Mouse (Mus musculus) ES-E14 (cell line): ENCODE measurements at regions not wholly inside any gene's neighbourhood (a gene's known extent, or its start where the extent isn't known, plus 50 kb on each side); places are given as distances from the start of the nearest gene placed in this dataset.

Experiments used
- DNase-seq: peaks from one replicate; pipeline ENCODE4 v3.0.0-alpha.2; 2013; ENCODE audit warnings: low read depth, low spot score
- H3K27ac ChIP-seq: 2 replicates; pipeline ENCODE4 v1.5.1; 2012; ENCODE audit warnings: low read depth, mild to moderate bottlenecking, low read length, moderate library complexity, mixed read lengths; ENCODE audit not compliant: poor library complexity, insufficient read depth, severe bottlenecking
- H3K36me3 ChIP-seq: 2 replicates; pipeline ENCODE4 v1.6.1; 2012; ENCODE audit warnings: mild to moderate bottlenecking, low read length, moderate library complexity, mixed read lengths; ENCODE audit not compliant: control insufficient read depth, poor library complexity, insufficient read depth, severe bottlenecking
- H3K4me1 ChIP-seq, 2 experiments: fragments of 150-350 bp in 1 of 2; sonication (generic) in 1 of 2; 2 replicates each; pipeline ENCODE4 v1.6.1; 2012; ENCODE audit warnings: low read length in 2 of 2, mild to moderate bottlenecking in 1 of 2, mixed read lengths in 1 of 2; ENCODE audit not compliant: control insufficient read depth in 2 of 2, insufficient read depth in 2 of 2, poor library complexity in 1 of 2
- H3K4me3 ChIP-seq, 2 experiments: fragments of 150-350 bp in 1 of 2; sonication (generic) in 1 of 2; 2 replicates each; pipeline ENCODE4 v1.5.1; 2012; ENCODE audit warnings: low read length in 2 of 2, low read depth in 1 of 2, mild to moderate bottlenecking in 1 of 2, mixed read lengths in 1 of 2; ENCODE audit not compliant: insufficient read depth in 1 of 2, poor library complexity in 1 of 2, severe bottlenecking in 1 of 2
- H3K9ac ChIP-seq: 2 replicates; pipeline ENCODE4 v1.6.1; 2012; ENCODE audit warnings: low read depth, mild to moderate bottlenecking, low read length, mixed read lengths; ENCODE audit not compliant: poor library complexity, insufficient read depth, severe bottlenecking
- H3K9me3 ChIP-seq: fragments of 150-350 bp; sonication (generic); 2 replicates; pipeline ENCODE4 v1.6.1; 2012; ENCODE audit warnings: low read depth, mild to moderate bottlenecking, low read length; ENCODE audit not compliant: control insufficient read depth, insufficient read depth
- CHD2 ChIP-seq: IDR thresholded peaks from 2 replicates; pipeline ENCODE4 v1.6.1; 2014; ENCODE audit warnings: mild to moderate bottlenecking, low read depth, low read length, inconsistent platforms
- HCFC1 ChIP-seq: IDR thresholded peaks from 2 replicates; pipeline ENCODE4 v1.6.1; 2012; ENCODE audit warnings: low read length, inconsistent platforms, borderline replicate concordance; ENCODE audit not compliant: insufficient read depth
- MAFK ChIP-seq: IDR thresholded peaks from 2 replicates; pipeline ENCODE4 v1.6.1; 2014; ENCODE audit warnings: mild to moderate bottlenecking, low read depth, low read length, inconsistent platforms; ENCODE audit not compliant: insufficient read depth
- ZC3H11A ChIP-seq: IDR thresholded peaks from 2 replicates; pipeline ENCODE4 v1.6.1; 2012; ENCODE audit warnings: low read depth, mild to moderate bottlenecking, inconsistent platforms, low read length, borderline replicate concordance
- ZNF384 ChIP-seq: IDR thresholded peaks from 2 replicates; pipeline ENCODE4 v1.6.1; 2012; ENCODE audit warnings: low read depth, low read length, inconsistent platforms
- in situ Hi-C, 2 experiments: fragments of 600-800 bp; cut with MboI; formaldehyde crosslinking; loops; one replicate each; pipeline ENCODE4 v1.15.1; 2025; ENCODE audit warnings: low sequenced_read_pairs in 2 of 2, inconsistent platforms in 1 of 2; ENCODE audit not compliant: unreplicated experiment in 2 of 2

- no peak overlapping the region for H3K27ac ChIP-seq
- no peak overlapping the region for H3K9ac ChIP-seq
- no peaks in the 10 kb centered on the region for H3K4me1 ChIP-seq
- DNase-seq: no peak
- TF ChIP-seq ZNF384 (no peak), ZC3H11A (no peak), HCFC1 (no peak), CHD2 (no peak), MAFK (no peak)
- H3K36me3 ChIP-seq: no peaks in the 10 kb centered on the region
- in situ Hi-C loops: no loop called here
- H3K9me3 ChIP-seq: no peaks in the 10 kb centered on the region
- H3K4me3 ChIP-seq: no peak overlapping the region
Measured at GRCm38 (mm10) chr7:71587626-71588025, 236.3 kb upstream of the Gm10295 start.

GRCm38 (mm10) chr7:71583443-71584055 is 232.3 kb upstream of the Gm10295 start:
- no peak for DNase-seq
- Histone ChIP-seq H3K36me3 (no peaks in the 10 kb centered on the region), H3K4me1 (no peaks in the 10 kb centered on the region), H3K9me3 (no peaks in the 10 kb centered on the region), H3K4me3 (no peak overlapping the region), H3K27ac (no peak overlapping the region), H3K9ac (no peak overlapping the region)
- in situ Hi-C loops: no loop called here
- no peak for TF ChIP-seq HCFC1
- TF ChIP-seq ZNF384: no peak
- no peak for TF ChIP-seq MAFK
- TF ChIP-seq CHD2: no peak
- TF ChIP-seq ZC3H11A: no peak

- Histone ChIP-seq H3K36me3 (no peaks in the 10 kb centered on the region), H3K4me1 (no peaks in the 10 kb centered on the region), H3K27ac (no peak overlapping the region), H3K9ac (no peak overlapping the region), H3K4me3 (no peak overlapping the region), H3K9me3 (no peaks in the 10 kb centered on the region)
- peak; percentile 39 for DNase-seq
- TF ChIP-seq ZNF384: no peak
- no peak for TF ChIP-seq MAFK
- TF ChIP-seq CHD2: no peak
- peak; percentile 47; the same call in 1 of the 2 replicates for TF ChIP-seq ZC3H11A
- TF ChIP-seq HCFC1: no peak
- in situ Hi-C loops: no loop called here
Measured at GRCm38 (mm10) chr7:71581746-71582145, 230.5 kb upstream of the Gm10295 start.

- Histone ChIP-seq H3K9me3 (no peaks in the 10 kb centered on the region), H3K9ac (no peak overlapping the region), H3K4me1 (no peaks in the 10 kb centered on the region), H3K4me3 (no peak overlapping the region), H3K36me3 (no peaks in the 10 kb centered on the region), H3K27ac (no peak overlapping the region)
- DNase-seq: no peak
- TF ChIP-seq HCFC1 (no peak), ZNF384 (no peak), MAFK (no peak), ZC3H11A (no peak), CHD2 (no peak)
- in situ Hi-C loops: no loop called here
Measured at GRCm38 (mm10) chr7:71560296-71560936, 209.1 kb upstream of the Gm10295 start.
